Mouse (Mus musculus): ENCODE data around the gene Six5. TPM values are rescaled to one million over a fixed set of nuclear protein-coding genes. Genes with fewer than 3 reads are reported as not detected.

Six5 gene
- 5.8 and 7.3 TPM in 2 replicates for polyA plus RNA-seq (2016; fragmentation: Nextera tagmentation; extraction: Ambion mirVana)

DNA sequence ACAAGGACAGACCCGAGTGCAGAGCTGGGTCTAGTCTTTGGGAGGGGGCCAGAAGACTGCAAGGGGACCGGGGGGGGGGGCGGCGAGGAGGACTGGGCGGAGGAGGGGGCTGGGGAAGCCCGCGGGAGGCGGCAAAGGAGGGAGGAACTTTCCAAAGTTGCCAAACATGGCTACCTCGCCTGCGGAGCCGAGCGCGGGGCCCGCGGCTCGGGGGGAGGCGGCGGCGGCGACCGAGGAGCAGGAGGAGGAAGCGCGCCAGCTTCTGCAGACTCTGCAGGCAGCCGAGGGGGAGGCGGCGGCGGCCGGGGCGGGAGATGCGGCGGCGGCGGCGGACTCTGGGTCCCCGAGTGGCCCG is at the start of gene Six5:
Gene Six5, plus strand, starts transcription at position 124 of the 355 bp plus-strand sequence.
- WGBS, result 2% methylated on average over 28 of the region's 36 CpGs
- Histone ChIP-seq H3K36me3 (replicated peaks) (peaks cover 31% of the 10 kb centered on the region), H3K27ac (peak within 1 kb of the TSS; percentile 95), H3K27me3 (peaks cover 23% of the 10 kb centered on the region), H3K4me1 (peaks cover 60% of the 10 kb centered on the region), H3K4me3 (replicated peaks) (peak within 1 kb of the TSS; percentile 72), H3K9me3 (no peaks in the 10 kb centered on the region), H3K9ac (peak within 1 kb of the TSS; percentile 91), H3K4me2 (peak within 1 kb of the TSS; percentile 95)
- ATAC-seq (ENCODE audit: low FRiP score), result no peak

DNA sequence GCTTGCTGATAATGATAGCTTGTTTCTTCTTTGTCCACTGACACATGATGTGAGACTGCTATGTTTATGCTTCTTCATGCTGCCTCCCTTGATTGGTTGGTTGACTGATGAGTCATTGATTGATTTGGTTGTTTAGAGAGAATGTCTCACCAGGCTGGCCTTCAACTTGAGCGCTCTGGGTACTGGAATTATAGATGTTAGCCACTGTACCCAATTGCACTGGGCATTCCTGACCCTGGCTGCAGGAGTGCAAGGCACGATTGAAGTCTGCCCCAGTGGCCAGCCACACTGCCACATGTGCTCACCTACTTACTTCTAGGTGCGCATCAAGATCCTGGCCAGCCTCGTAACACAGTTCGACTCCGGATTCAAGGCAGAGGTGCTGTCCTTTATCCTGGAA is 49.8 kb upstream of the Six5 start:
- Histone ChIP-seq H3K9me3 (no peaks in the 10 kb centered on the region), H3K27ac (no peak overlapping the region), H3K4me1 (no peaks in the 10 kb centered on the region), H3K4me3 (replicated peaks) (no peak overlapping the region), H3K27me3 (no peaks in the 10 kb centered on the region), H3K4me2 (no peak overlapping the region), H3K9ac (no peak overlapping the region), H3K36me3 (replicated peaks) (peaks cover 99% of the 10 kb centered on the region)
- 95% methylated on average over 6 of the region's 6 CpGs for WGBS
- ATAC-seq (ENCODE audit: low FRiP score), result no peak

DNA sequence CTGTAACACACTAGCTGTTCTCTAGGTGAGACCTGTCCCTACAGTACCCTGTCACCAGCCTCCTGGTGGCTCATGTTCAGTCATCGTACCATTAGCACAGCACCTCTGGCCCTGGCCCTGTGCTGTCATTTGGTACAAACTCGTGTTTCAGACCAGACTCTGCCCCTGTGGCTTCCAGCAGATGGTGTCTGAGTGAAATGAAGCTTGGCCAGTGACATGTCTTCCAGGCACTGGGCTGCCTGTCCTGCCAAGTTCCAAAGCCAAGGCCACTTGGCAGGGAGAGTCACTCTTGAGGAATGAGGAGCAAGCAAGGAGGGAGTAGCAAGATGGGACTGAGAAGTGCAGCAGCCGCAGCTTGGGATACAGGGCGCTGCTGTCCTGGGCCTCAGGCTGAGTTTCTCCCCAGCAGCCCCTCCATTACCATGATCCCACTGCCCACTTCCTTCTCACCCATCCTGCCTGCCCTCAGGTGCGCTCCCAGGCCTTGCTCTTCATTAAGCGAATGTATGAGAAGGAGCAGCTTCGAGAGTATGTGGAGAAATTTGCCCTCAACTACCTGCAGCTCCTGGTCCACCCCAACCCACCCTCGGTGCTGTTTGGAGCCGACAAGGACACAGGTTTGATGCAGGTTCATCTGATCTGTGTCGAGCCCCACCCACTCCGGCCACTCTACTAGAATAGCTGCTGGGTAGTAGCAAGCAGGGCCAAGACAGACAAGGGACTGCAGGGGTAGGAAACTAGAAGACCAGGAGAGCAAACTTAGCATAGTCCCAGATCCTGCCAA is 47.9 kb upstream of the Six5 start:
- Histone ChIP-seq H3K4me1 (no peaks in the 10 kb centered on the region), H3K9me3 (no peaks in the 10 kb centered on the region), H3K27ac (no peak overlapping the region), H3K4me2 (no peak overlapping the region), H3K9ac (no peak overlapping the region), H3K36me3 (replicated peaks) (peaks cover 99% of the 10 kb centered on the region), H3K27me3 (no peaks in the 10 kb centered on the region), H3K4me3 (replicated peaks) (no peak overlapping the region)
- no peak for ATAC-seq (ENCODE audit: low FRiP score)
- WGBS, result 92% methylated on average over 11 of the region's 11 CpGs

DNA sequence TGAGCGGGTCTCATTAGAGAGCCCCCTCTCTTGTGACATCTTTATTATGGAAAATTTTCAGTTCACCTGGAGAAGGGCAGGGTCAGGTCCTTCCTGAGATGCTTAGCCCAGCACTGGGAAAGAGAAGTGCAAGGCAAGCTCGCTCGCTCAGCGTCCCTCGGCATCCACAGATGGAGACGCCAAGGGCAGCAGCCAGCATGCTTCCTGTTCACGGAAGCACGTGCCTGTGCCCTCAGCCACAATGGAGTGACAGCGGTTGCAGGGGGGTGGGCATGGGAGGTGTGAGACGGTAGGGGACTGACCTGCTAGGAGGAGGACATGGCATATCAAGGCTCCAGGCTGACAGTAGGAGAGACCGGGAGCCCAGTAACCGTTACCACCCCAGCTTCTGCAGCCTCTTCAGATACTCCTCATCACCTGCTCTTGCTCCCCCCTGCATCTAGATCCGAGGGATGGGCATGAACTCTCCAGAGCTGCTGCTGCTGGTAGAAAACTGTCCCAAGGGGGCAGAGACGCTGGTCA is 46.3 kb upstream of the Six5 start:
- no peaks in the 10 kb centered on the region for H3K9me3 ChIP-seq
- H3K4me1 ChIP-seq, result no peaks in the 10 kb centered on the region
- H3K36me3 ChIP-seq (replicated peaks), result peaks cover 99% of the 10 kb centered on the region
- no peaks in the 10 kb centered on the region for H3K27me3 ChIP-seq
- ATAC-seq (ENCODE audit: low FRiP score), result no peak
- no peak overlapping the region for H3K4me2 ChIP-seq
- no peak overlapping the region for H3K9ac ChIP-seq
- H3K4me3 ChIP-seq (replicated peaks), result no peak overlapping the region
- WGBS, result 90% methylated on average over 14 of the region's 14 CpGs
- no peak overlapping the region for H3K27ac ChIP-seq

DNA sequence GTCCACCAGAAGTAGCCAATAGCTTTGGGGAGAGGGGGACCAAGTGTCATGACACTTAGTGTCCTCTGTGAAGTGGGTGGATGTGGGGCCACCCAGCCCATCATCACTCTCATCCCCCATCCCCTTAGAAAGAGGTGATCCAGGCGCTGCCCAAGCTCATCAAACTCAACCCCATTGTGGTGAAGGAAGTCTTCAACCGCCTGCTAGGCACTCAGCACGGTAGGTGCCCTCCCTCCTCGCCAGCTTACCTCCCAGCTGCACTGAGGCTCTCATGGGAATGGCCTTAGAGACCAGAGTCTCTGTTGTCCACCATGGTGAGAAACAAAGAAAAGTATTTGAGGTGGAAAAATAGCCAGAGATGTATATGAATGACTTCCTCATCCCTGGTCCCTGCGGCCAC is 45.1 kb upstream of the Six5 start:
- Histone ChIP-seq H3K27ac (no peak overlapping the region), H3K9me3 (no peaks in the 10 kb centered on the region), H3K4me2 (no peak overlapping the region), H3K4me3 (replicated peaks) (no peak overlapping the region), H3K27me3 (no peaks in the 10 kb centered on the region), H3K9ac (no peak overlapping the region), H3K36me3 (replicated peaks) (peaks cover 88% of the 10 kb centered on the region), H3K4me1 (peaks cover 5% of the 10 kb centered on the region)
- ATAC-seq (ENCODE audit: low FRiP score), result no peak
- 89% methylated on average over 5 of the region's 5 CpGs for WGBS

DNA sequence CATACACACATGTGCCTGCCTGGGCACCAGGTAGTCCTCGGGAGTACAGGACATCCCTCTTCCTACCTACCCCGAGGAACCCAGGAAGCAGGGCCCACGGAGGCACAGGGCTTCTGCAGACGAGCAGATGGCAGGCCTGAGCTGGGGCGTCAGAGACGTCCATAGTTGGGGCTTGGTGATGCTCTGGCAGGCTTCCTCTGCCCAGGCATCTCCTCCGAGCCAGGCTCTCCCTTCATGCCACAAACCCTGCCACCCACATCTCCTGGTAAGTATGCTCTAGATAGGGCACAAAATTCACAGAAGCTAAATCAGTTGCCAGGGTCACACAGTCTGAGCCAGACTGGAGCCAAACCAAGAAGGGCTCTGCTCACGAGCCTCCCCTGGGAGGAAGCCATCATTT is 44.2 kb upstream of the Six5 start:
- Histone ChIP-seq H3K4me2 (no peak overlapping the region), H3K27ac (no peak overlapping the region), H3K4me1 (peaks cover 13% of the 10 kb centered on the region), H3K9ac (no peak overlapping the region), H3K4me3 (replicated peaks) (no peak overlapping the region), H3K9me3 (no peaks in the 10 kb centered on the region), H3K36me3 (replicated peaks) (peaks cover 82% of the 10 kb centered on the region), H3K27me3 (no peaks in the 10 kb centered on the region)
- ATAC-seq (ENCODE audit: low FRiP score), result no peak
- WGBS, result 90% methylated on average over 8 of the region's 8 CpGs

DNA sequence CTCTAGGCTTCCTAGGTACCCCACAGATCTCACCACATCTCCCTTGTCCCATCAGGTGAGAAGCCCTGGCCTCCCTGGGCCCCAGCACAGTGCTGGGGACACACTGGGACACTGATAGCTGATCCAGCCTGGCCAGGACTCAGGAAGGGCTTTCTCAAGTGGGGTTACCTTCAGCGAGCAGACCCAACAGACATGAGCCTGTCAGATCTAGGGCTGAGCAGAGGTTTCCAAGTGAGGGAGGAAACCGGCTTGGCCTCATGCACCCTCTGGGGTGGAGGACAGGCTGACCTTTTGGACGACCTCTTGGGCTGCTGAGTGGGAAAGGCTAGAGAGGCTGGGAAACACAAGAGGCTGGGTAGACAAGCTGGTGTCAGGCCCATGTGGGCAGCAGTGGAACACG is 43.2 kb upstream of the Six5 start:
- H3K4me3 ChIP-seq (replicated peaks), result no peak overlapping the region
- no peak overlapping the region for H3K4me2 ChIP-seq
- peaks cover 72% of the 10 kb centered on the region for H3K36me3 ChIP-seq (replicated peaks)
- H3K27me3 ChIP-seq, result no peaks in the 10 kb centered on the region
- no peaks in the 10 kb centered on the region for H3K9me3 ChIP-seq
- peaks cover 13% of the 10 kb centered on the region for H3K4me1 ChIP-seq
- no peak overlapping the region for H3K9ac ChIP-seq
- whole genome bisulfite sequencing, result 84% methylated on average over 4 of the region's 4 CpGs
- no peak overlapping the region for H3K27ac ChIP-seq
- no peak for ATAC-seq (ENCODE audit: low FRiP score)

DNA sequence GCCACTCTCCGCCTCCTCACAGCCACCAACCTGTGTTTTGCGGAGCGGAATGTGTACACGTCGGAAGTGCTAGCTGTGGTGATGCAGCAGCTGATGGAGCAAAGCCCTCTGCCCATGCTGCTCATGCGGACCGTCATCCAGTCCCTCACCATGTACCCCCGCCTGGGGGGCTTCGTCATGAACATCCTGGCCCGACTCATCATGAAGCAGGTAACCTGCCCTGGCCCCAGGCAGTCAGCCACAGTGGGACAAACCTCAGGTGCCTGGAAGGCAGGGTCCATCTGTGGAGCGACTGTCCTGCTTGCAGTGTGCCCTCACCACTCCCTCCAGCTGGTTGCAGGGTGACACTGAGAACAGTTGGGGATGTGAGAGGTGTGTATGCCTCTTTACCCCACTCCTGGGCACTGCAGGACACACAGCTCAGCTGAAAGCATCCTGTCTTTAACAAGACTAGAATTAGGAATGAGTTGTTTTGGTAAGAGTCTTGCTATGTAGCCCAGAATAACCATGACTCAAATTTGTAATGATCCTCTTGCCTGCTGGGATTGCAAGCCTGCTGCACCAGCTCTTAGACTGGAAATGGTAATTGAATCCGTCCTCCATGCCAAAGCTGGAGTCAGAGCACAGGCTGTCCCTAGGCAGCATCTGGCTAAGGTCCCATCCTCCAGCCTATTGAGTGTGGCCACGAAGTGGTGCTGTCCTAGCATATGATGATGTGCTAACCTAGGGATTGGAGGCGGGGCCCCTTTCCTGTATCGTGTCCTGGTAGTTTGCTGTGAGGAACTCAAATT is 41.9 kb upstream of the Six5 start:
- ATAC-seq (ENCODE audit: low FRiP score), result no peak
- Histone ChIP-seq H3K4me1 (peaks cover 13% of the 10 kb centered on the region), H3K9me3 (no peaks in the 10 kb centered on the region), H3K4me3 (replicated peaks) (no peak overlapping the region), H3K9ac (no peak overlapping the region), H3K36me3 (replicated peaks) (peaks cover 58% of the 10 kb centered on the region), H3K4me2 (no peak overlapping the region), H3K27ac (no peak overlapping the region), H3K27me3 (no peaks in the 10 kb centered on the region)
- WGBS, result 89% methylated on average over 15 of the region's 15 CpGs

DNA sequence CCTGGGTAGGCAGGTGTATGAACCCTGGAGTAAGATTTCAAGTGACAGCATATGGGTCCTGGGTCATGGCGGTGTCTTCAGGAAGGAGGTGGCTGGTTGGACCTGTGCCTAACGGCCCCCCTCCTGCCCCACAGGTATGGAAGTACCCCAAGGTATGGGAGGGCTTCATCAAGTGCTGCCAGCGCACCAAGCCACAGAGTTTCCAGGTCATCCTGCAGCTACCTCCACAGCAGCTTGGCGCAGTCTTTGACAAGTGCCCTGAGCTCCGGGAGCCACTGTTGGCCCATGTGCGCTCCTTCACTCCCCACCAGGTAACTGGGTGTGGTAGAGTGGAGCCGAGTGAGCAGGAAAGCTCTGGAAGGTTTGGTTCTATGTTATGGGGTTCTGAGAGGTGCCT is 41.3 kb upstream of the Six5 start:
- Histone ChIP-seq H3K4me3 (replicated peaks) (no peak overlapping the region), H3K27ac (no peak overlapping the region), H3K9ac (no peak overlapping the region), H3K27me3 (no peaks in the 10 kb centered on the region), H3K4me2 (no peak overlapping the region), H3K9me3 (no peaks in the 10 kb centered on the region), H3K36me3 (replicated peaks) (peaks cover 52% of the 10 kb centered on the region), H3K4me1 (peaks cover 13% of the 10 kb centered on the region)
- ATAC-seq (ENCODE audit: low FRiP score), result no peak
- 88% methylated on average over 7 of the region's 7 CpGs for WGBS

DNA sequence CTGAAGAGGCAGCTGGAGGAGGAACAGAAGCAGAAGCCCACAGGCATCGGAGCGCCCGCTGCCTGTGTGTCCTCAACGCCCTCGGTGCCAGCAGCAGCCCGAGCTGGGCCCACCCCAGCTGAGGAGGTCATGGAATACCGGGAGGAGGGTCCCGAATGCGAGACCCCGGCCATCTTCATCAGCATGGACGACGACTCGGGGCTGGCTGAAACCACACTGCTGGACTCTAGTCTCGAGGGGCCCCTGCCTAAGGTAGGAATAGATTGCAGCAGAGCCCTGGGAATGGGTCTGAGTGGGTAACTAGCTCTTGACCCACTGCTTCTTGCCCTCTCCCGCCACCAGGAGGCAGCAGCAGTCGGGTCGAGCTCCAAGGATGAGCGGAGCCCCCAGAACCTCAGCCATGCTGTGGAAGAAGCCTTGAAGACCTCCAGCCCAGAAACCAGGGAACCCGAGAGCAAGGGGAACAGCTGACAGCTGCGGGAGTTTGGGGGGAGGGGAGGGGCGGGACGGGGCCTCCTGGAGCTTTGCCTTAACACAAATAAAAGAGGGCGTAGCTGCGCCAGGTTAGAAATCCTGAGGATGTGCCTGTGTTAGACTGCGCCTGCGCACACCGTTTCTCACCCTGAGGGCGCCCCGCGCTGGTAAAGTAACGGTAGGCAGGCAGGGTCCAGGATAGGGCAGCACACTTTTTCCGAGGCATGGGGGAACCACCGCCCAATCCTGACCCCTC is 40.2 kb upstream of the Six5 start, which contains the start of gene Rsph6a:
Gene Rsph6a, plus strand, starts transcription at position 644 of the 730 bp plus-strand sequence.
- 25% methylated on average over 33 of the region's 33 CpGs for WGBS
- Histone ChIP-seq H3K4me3 (replicated peaks) (peak within 1 kb of the TSS; percentile 21), H3K4me2 (peak within 1 kb of the TSS; percentile 53), H3K27ac (peak within 1 kb of the TSS; percentile 32; the same call in 1 of the 2 replicates), H3K9ac (peak within 1 kb of the TSS; percentile 25), H3K27me3 (no peaks in the 10 kb centered on the region), H3K9me3 (no peaks in the 10 kb centered on the region), H3K4me1 (peaks cover 13% of the 10 kb centered on the region), H3K36me3 (replicated peaks) (peaks cover 41% of the 10 kb centered on the region)
- ATAC-seq (ENCODE audit: low FRiP score), result peak; percentile 72

DNA sequence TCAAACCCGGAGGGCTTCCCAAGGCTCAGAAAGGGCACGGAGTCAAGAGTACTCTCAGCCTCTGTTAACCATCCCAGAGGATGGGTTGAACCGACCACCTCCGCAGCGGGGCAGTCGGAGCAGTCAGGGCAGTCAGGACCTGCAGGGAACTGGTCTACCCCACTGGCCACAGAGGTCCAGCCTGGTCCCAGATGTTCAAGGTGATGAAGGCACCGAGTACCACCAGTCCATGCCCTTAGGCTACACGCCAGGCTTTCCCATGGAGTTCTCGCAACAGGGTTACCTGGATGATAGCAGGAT is 39.7 kb upstream of the Six5 start:
- Histone ChIP-seq H3K27ac (no peak overlapping the region), H3K9me3 (no peaks in the 10 kb centered on the region), H3K9ac (peak overlapping the region; percentile 25; the same call in 1 of the 2 replicates), H3K4me3 (replicated peaks) (peak overlapping the region; percentile 21; the same call in 1 of the 2 replicates), H3K4me1 (peaks cover 13% of the 10 kb centered on the region), H3K4me2 (peak overlapping the region; percentile 53), H3K27me3 (no peaks in the 10 kb centered on the region), H3K36me3 (replicated peaks) (peaks cover 36% of the 10 kb centered on the region)
- WGBS, result 60% methylated on average over 9 of the region's 9 CpGs
- ATAC-seq (ENCODE audit: low FRiP score), result peak; percentile 25

DNA sequence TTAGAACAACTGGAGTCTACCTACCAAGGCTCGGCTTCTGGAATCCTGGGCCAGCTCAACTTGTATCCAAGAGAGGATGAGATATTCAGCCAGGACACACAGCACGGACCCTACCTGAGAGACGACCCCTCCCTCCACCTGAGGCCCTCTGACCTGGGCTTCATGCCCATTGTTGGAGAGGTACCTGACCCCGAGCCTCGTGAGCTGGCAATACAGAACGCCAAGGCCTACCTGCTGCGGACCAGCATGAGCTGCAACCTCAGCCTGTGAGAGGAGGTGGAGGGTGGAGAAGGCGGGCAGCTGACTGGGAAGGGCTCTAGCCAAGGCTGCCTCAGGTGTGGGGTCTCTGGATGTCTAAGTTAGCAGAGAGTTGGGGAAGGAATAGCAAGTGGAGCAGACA is 39.3 kb upstream of the Six5 start:
- H3K9ac ChIP-seq, result no peak overlapping the region
- no peaks in the 10 kb centered on the region for H3K27me3 ChIP-seq
- 90% methylated on average over 8 of the region's 8 CpGs for WGBS
- no peak overlapping the region for H3K4me3 ChIP-seq (replicated peaks)
- peaks cover 13% of the 10 kb centered on the region for H3K4me1 ChIP-seq
- H3K9me3 ChIP-seq, result no peaks in the 10 kb centered on the region
- H3K36me3 ChIP-seq (replicated peaks), result peaks cover 32% of the 10 kb centered on the region
- 0 out of 2 replicates have a peak overlapping the region, but pooled peaks have one; percentile 2 for H3K27ac ChIP-seq
- no peak overlapping the region for H3K4me2 ChIP-seq
- no peak for ATAC-seq (ENCODE audit: low FRiP score)

Data from forebrain, embryonic 12.5 days (tissue).